10 mouse cellular contexts compared by ENCODE assay signal in genomic region chr16:19848395-19848794, GRCm38 (mm10).
A peak's percentile ranks its signal among the peaks of the same experiment; 100 is the strongest.
DNase-seq lines count a peak whose midpoint lies in the region; ATAC-seq and TF ChIP-seq lines count a peak whose summit lies in the region.
"Had no signal": no experiment of that assay in that cellular context is flagged by ENCODE, and none has a peak within 500 bp of the region (broad histone marks: within the 10 kb centered on the region; RNA-seq: fewer than 3 reads in every experiment).

No protein-coding gene starts in this region.

- WGBS in heart, adult 2 months: 8% methylated on average over 1 of the region's 1 CpGs
- WGBS in midbrain, embryonic 11.5 days: 58% methylated on average over 1 of the region's 1 CpGs
- WGBS in midbrain, embryonic 16.5 days: 47% methylated on average over 1 of the region's 1 CpGs

- no peak overlapping the region for H3K9ac ChIP-seq in heart, adult 2 months (ENCODE audit: low read depth, low read length)
- no peak overlapping the region for H3K9ac ChIP-seq in midbrain, embryonic 11.5 days (ENCODE audit: low read length)
- no peak overlapping the region for H3K9ac ChIP-seq in midbrain, embryonic 16.5 days (ENCODE audit: low read depth, low read length)
- H3K9ac ChIP-seq: hindbrain, embryonic 15.5 days had no signal

- no peak overlapping the region for H3K4me2 ChIP-seq in midbrain, embryonic 11.5 days
- no peak overlapping the region for H3K4me2 ChIP-seq in midbrain, embryonic 16.5 days (ENCODE audit: low read length)
- H3K4me2 ChIP-seq: hindbrain, embryonic 15.5 days had no signal

- intact Hi-C loops in heart, adult 2 months (cut with DNase I): loop anchor here (10.0 kb wide), 1 partner anchor 124 kb away; no protein-coding TSS in a partner anchor
- intact Hi-C loops in heart, postnatal 25 days (cut with DNase I): loop anchor here (10.0 kb wide), 1 partner anchor 124 kb away; no protein-coding TSS in a partner anchor

- no peak for DNase-seq in heart, adult 2 months
- DNase-seq in heart, postnatal 25 days (ENCODE audit: low spot score): no peak
- DNase-seq in midbrain, embryonic 11.5 days (ENCODE audit: low spot score, missing footprints): peak; percentile 82
- DNase-seq in embryo, embryonic 10.5 days (ENCODE audit: low spot score): peak; percentile 35
- peak; percentile 1 for DNase-seq in retina, postnatal 7 days (ENCODE audit: low read depth, low spot score)
- DNase-seq in cerebellum, adult 18-20 months: no peak
- DNase-seq in testis, postnatal 10 days (ENCODE audit: low spot score): no peak
- DNase-seq: cerebellum, adult 9-11 months had no signal

- TF ChIP-seq CTCF in heart, adult 2 months (IDR thresholded peaks at IDR 0.05): peak; percentile 77

- H3K27me3 ChIP-seq in heart, adult 2 months (ENCODE audit: control insufficient read depth, insufficient read depth, low read length): no peaks in the 10 kb centered on the region
- no peaks in the 10 kb centered on the region for H3K27me3 ChIP-seq in midbrain, embryonic 11.5 days (ENCODE audit: control insufficient read depth, insufficient read depth, low read length)
- H3K27me3 ChIP-seq in midbrain, embryonic 16.5 days (ENCODE audit: control insufficient read depth, insufficient read depth, low read depth, low read length): no peaks in the 10 kb centered on the region
- H3K27me3 ChIP-seq: hindbrain, embryonic 15.5 days had no signal

- no peaks in the 10 kb centered on the region; the same call in 1 of the 2 replicates for H3K9me3 ChIP-seq in midbrain, embryonic 11.5 days (ENCODE audit: control insufficient read depth, low read length)
- no peaks in the 10 kb centered on the region for H3K9me3 ChIP-seq in midbrain, embryonic 16.5 days (replicated peaks; ENCODE audit: control insufficient read depth, low read length, poor library complexity, severe bottlenecking)

- H3K27ac ChIP-seq in heart, adult 2 months: no peak overlapping the region
- H3K27ac ChIP-seq in midbrain, embryonic 11.5 days (ENCODE audit: low read depth, low read length): no peak overlapping the region
- H3K27ac ChIP-seq in midbrain, embryonic 16.5 days (ENCODE audit: low read length): no peak overlapping the region
- H3K27ac ChIP-seq: hindbrain, embryonic 15.5 days had no signal

- no peaks in the 10 kb centered on the region for H3K79me2 ChIP-seq in heart, adult 2 months (replicated peaks; ENCODE audit: control insufficient read depth, insufficient read depth, low read length)

- TF ChIP-seq POLR2A in heart, adult 2 months (IDR thresholded peaks at IDR 0.05; ENCODE audit: insufficient read depth, low read depth, low read length): no peak

- ATAC-seq in midbrain, embryonic 11.5 days (ENCODE audit: low FRiP score): no peak; the same call in 1 of the 2 replicates
- no peak for ATAC-seq in midbrain, embryonic 16.5 days

- H3K4me3 ChIP-seq in heart, adult 2 months: no peak overlapping the region
- H3K4me3 ChIP-seq in midbrain, embryonic 11.5 days (ENCODE audit: low read depth, low read length): no peak overlapping the region
- no peak overlapping the region for H3K4me3 ChIP-seq in midbrain, embryonic 16.5 days (ENCODE audit: low read depth, low read length)
- H3K4me3 ChIP-seq: hindbrain, embryonic 15.5 days had no signal

- H3K36me3 ChIP-seq in heart, adult 2 months (ENCODE audit: control insufficient read depth, insufficient read depth, low read length): no peaks in the 10 kb centered on the region
- H3K36me3 ChIP-seq in midbrain, embryonic 11.5 days (ENCODE audit: control insufficient read depth, insufficient read depth, low read length): no peaks in the 10 kb centered on the region
- no peaks in the 10 kb centered on the region for H3K36me3 ChIP-seq in midbrain, embryonic 16.5 days (ENCODE audit: control insufficient read depth, insufficient read depth, low read length)
- H3K36me3 ChIP-seq: hindbrain, embryonic 15.5 days had no signal

- no peak for TF ChIP-seq EP300 in heart, adult 2 months (IDR thresholded peaks at IDR 0.05; ENCODE audit: insufficient read depth, low read depth, low read length)

- no peaks in the 10 kb centered on the region for H3K4me1 ChIP-seq in heart, adult 2 months (ENCODE audit: control insufficient read depth, insufficient read depth, low read length)
- H3K4me1 ChIP-seq in midbrain, embryonic 11.5 days (ENCODE audit: control insufficient read depth, insufficient read depth, low read length): no peaks in the 10 kb centered on the region
- H3K4me1 ChIP-seq in midbrain, embryonic 16.5 days (ENCODE audit: control insufficient read depth, insufficient read depth, low read length): no peaks in the 10 kb centered on the region
- H3K4me1 ChIP-seq: hindbrain, embryonic 15.5 days had no signal

Comparison
In these comparisons a context has a peak if more than half of its experiments do, and no peak if none do; other contexts are left out.
1. DNase-seq: peak in midbrain, embryonic 11.5 days (single experiment), embryo, embryonic 10.5 days (single experiment) and retina, postnatal 7 days (single experiment); none in heart, adult 2 months (0 of 2), heart, postnatal 25 days (single experiment), cerebellum, adult 18-20 months (0 of 2) and testis, postnatal 10 days (single experiment).